Mouse (Mus musculus): Measurements from ENCODE around the gene Glrx5. TPM values are rescaled to one million over a fixed set of nuclear protein-coding genes. Genes with fewer than 3 reads are reported as not detected.
A peak's percentile ranks its signal among the peaks of the same experiment; 100 is the strongest.

Glrx5 gene
- 139 and 148 TPM in 2 replicates for polyA plus RNA-seq (2015; fragmentation: Nextera tagmentation; extraction: Ambion mirVana)

DNA sequence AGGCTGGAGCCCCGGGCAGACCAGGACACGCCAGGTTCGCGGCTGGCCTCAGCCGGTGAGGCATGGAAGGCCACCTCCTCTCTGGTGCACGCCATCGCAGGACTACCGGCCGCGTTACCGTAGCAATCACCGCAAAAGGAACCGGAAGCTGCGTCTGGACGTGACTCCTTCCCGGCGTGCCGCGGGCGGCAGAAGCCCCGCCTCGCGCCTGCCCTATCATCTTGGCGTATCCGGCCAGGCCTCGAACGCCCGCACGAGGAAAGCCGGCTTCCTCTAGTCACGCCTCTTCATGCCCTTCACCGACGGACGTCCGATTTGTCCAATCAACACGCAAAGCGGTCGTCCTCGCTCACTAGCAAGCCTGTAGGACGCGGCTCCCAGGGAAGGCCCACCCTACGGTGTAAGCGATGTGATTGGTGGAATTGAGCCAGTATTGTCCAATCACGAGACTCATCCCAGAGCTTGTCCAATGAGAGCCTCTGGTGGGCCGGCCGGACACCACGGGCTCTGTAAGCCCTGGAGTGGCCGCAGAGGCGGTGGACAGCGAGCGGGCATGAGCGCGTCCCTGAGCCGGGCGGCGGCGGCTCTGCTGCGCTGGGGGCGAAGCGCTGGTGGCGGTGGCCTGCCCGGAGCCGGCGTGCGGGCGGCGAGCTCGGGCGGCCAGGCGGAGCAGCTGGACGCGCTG, at the start of gene Glrx5:
TSS of gene Glrx5 (plus strand) at position 542 of the 685 bp plus-strand sequence.
- WGBS, result under 1% methylated on average over 72 of the region's 72 CpGs
- peak; percentile 99 for ATAC-seq
- Histone ChIP-seq H3K27me3 (no peaks in the 10 kb centered on the region), H3K9ac (replicated peaks) (peak within 1 kb of the TSS; percentile 89), H3K9me3 (no peaks in the 10 kb centered on the region), H3K4me3 (replicated peaks) (peak within 1 kb of the TSS; percentile 74), H3K4me1 (replicated peaks) (peaks cover 46% of the 10 kb centered on the region), H3K27ac (peak within 1 kb of the TSS; percentile 84), H3K4me2 (replicated peaks) (peak within 1 kb of the TSS; percentile 91), H3K36me3 (peaks cover 24% of the 10 kb centered on the region)

DNA sequence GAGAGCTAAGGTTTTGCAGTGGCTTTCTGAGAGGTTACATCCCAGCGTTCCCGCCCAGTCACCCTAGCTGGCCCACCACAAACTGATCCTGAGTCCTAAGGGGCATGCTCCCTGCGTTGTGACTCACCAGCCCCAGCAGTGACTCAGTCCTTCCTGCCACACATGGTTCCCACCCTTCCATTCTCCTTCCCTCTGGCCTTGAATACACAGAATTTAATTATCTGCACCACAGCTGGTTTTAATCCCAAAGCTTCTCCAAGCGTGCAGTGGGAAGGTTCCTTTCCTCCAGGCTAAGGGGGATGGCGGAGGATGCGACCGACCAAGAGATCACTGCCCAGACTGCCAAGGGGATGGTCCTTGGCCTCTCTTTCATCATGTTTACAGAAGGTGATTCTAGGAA, 49.0 kb upstream of the Glrx5 start:
- Histone ChIP-seq H3K36me3 (no peaks in the 10 kb centered on the region), H3K9me3 (no peaks in the 10 kb centered on the region), H3K4me1 (replicated peaks) (peaks cover 12% of the 10 kb centered on the region), H3K9ac (replicated peaks) (no peak overlapping the region), H3K27ac (no peak overlapping the region), H3K27me3 (no peaks in the 10 kb centered on the region), H3K4me2 (replicated peaks) (no peak overlapping the region), H3K4me3 (replicated peaks) (no peak overlapping the region)
- 38% methylated on average over 7 of the region's 7 CpGs for WGBS
- no peak for ATAC-seq

DNA sequence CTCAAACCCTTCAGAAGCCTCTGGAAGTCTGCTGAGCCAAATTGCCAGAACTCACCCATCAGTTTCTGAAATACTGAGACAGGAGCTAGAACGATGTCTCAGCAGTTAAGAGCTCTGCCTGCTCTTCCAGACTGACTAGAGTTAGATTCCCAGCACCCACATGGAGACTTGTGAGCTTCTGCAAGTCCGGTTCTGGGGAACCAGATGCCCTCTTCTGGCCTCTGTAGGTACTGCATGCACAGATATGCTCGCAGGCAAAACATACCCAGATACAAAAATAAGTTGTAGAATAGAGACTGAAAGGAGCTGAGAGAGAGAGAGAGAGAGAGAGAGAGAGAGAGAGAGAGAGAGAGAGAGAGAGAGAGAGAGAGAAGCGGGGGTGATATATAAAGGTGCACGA, 47.4 kb upstream of the Glrx5 start:
- 80% methylated on average over 5 of the region's 5 CpGs for WGBS
- H3K9me3 ChIP-seq, result no peaks in the 10 kb centered on the region

DNA sequence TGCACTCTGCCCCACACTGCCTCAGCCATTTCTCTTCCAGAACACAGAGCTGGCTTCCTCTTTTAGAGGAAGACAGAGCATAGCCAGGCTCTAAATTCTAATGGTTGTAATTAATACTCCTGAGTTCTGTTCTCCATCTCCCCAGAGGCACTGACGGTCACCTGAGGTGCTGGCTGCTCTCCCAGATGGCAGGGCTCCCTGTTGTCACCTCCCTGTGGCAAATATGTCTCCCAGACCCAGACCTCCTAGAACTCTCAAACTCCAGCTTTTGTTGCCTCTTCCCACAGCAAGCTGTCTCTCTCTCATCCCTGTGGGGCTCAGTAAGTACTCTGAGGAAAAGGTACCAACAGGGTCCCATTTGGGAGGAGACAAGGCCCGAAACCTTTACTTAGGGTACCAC, 46.5 kb upstream of the Glrx5 start:
- no peak overlapping the region for H3K9ac ChIP-seq (replicated peaks)
- H3K9me3 ChIP-seq, result no peaks in the 10 kb centered on the region
- no peak for ATAC-seq
- H3K4me2 ChIP-seq (replicated peaks), result no peak overlapping the region
- H3K4me3 ChIP-seq (replicated peaks), result no peak overlapping the region
- no peaks in the 10 kb centered on the region for H3K36me3 ChIP-seq
- H3K4me1 ChIP-seq (replicated peaks), result 0 out of 2 replicates have a peak, but pooled peaks cover 8% of the 10 kb centered on the region
- WGBS, result 88% methylated on average over 2 of the region's 2 CpGs
- no peak overlapping the region for H3K27ac ChIP-seq
- H3K27me3 ChIP-seq, result no peaks in the 10 kb centered on the region

More for the DNA sequence above, 47.4 kb upstream of the Glrx5 start:
- ATAC-seq, result no peak
- H3K27ac ChIP-seq, result no peak overlapping the region
- no peaks in the 10 kb centered on the region for H3K27me3 ChIP-seq
- H3K4me3 ChIP-seq (replicated peaks), result no peak overlapping the region
- no peak overlapping the region for H3K9ac ChIP-seq (replicated peaks)
- 0 out of 2 replicates have a peak, but pooled peaks cover 8% of the 10 kb centered on the region for H3K4me1 ChIP-seq (replicated peaks)
- H3K36me3 ChIP-seq, result no peaks in the 10 kb centered on the region
- no peak overlapping the region for H3K4me2 ChIP-seq (replicated peaks)

DNA sequence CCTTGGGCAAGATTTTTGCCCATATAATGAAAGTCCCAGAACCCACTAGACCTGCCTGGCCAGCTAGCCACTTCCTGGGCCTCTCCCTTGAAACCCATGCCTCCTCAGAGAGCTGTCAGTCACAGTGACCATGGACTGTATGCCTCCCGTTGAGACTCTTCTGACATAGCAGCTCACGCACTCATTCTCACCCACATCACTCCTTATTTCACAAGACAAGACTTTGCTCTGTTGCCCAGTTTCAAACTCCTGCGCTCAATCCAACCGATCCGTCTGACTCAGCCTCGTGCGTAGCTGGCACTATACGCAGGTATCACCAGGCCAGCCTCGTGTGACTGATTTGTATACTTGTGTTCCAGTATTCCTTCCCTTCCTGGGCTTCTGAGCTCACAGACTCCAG, 45.7 kb upstream of the Glrx5 start:
- no peak overlapping the region for H3K27ac ChIP-seq
- H3K4me1 ChIP-seq (replicated peaks), result 0 out of 2 replicates have a peak, but pooled peaks cover 8% of the 10 kb centered on the region
- no peaks in the 10 kb centered on the region for H3K9me3 ChIP-seq
- WGBS, result 93% methylated on average over 9 of the region's 9 CpGs
- no peak for ATAC-seq
- H3K36me3 ChIP-seq, result no peaks in the 10 kb centered on the region
- no peak overlapping the region for H3K4me2 ChIP-seq (replicated peaks)
- no peak overlapping the region for H3K9ac ChIP-seq (replicated peaks)
- H3K27me3 ChIP-seq, result no peaks in the 10 kb centered on the region
- H3K4me3 ChIP-seq (replicated peaks), result no peak overlapping the region

DNA sequence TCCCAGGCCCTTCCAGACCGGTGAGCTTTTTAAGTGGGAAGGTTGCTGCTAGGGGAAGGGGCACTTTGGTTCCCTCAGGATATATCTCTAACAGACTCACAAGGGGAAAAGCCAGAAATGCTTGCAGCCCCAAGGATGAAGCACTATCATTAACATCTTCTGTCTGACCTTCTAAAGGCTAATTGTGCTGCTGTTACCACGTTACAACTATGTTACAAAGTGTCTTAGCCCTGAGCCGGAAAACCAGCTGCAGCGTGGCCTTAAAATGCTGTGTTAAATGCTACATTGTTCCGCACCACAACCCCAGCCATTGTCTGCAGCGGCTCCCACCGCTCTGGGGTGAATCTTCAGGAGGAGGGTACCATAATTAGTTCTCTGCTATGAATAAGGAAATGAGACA, 44.6 kb upstream of the Glrx5 start:
- 44% methylated on average over 7 of the region's 7 CpGs for WGBS
- no peak overlapping the region for H3K27ac ChIP-seq
- H3K36me3 ChIP-seq, result no peaks in the 10 kb centered on the region
- ATAC-seq, result no peak
- no peak overlapping the region for H3K4me2 ChIP-seq (replicated peaks)
- H3K27me3 ChIP-seq, result no peaks in the 10 kb centered on the region
- no peak overlapping the region for H3K4me3 ChIP-seq (replicated peaks)
- H3K9ac ChIP-seq (replicated peaks), result no peak overlapping the region
- H3K9me3 ChIP-seq, result no peaks in the 10 kb centered on the region
- H3K4me1 ChIP-seq (replicated peaks), result 0 out of 2 replicates have a peak, but pooled peaks cover 8% of the 10 kb centered on the region

DNA sequence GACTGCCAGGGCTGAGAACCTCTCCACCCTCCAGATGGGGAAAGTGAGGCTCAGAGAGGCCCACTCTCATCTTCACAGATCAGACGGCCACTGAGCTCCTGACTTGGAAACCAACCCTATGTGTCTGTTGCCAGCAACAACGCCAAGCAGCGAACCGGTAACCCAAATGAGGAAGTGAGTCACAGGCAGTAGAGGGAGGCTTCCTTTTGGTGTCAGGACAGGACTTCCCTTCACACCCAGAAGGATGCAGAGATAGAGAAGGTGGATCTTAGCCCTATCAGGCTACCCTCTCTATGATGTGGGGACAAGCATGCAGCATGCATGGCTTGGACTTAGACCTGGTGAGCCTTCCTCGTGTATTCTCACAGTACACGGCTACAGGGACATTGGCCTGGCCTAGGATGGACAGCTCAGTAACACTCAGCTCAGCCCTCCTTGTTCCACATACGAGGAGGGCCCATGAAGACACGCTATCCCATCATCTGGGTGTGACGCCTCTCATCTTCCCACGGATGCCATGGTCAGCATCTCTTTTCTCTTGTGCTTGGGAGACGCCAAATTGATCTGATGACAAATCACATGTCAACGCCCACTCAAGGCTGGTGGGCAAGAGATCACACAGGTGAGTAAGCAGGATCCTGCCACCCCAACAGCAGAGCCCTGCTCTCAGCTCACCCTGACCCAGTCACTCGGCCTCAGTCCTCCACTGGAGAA, 41.6 kb upstream of the Glrx5 start:
- WGBS, result 89% methylated on average over 13 of the region's 13 CpGs

DNA sequence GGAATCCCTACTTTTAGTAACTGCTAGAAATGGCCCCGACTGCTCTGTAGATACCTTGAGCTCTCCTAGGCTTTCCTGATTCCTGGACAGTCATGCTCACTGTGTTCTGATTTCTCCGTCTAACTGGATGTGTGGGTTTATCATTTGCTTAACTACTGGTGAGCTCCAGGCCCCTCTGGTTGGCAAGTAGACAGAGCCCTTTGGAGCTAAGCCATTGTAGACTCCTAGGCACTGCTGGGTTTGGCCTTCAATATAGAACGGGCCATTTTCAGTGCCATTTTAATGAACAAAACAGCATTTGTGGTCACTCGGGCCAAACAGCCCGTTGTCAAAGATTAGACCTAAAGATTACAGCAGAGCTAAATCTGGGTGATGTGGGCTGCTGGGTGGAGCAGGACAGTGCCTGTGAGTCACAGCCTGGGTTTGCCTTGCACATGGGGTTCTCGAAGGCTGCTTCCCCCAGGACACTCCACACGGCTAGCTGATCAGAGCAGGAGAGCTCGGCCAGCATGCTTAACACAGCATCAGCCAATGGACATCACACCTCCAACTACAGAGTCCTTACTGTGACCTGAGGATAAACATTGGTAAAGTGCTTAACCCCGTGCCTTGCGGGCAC, 40.3 kb upstream of the Glrx5 start:
- Histone ChIP-seq H3K27ac (no peak overlapping the region), H3K9ac (replicated peaks) (no peak overlapping the region), H3K4me3 (replicated peaks) (no peak overlapping the region), H3K36me3 (no peaks in the 10 kb centered on the region), H3K27me3 (no peaks in the 10 kb centered on the region), H3K4me1 (replicated peaks) (no peaks in the 10 kb centered on the region), H3K4me2 (replicated peaks) (no peak overlapping the region), H3K9me3 (no peaks in the 10 kb centered on the region)
- ATAC-seq, result no peak
- 90% methylated on average over 10 of the region's 10 CpGs for WGBS

More for the DNA sequence above, 41.6 kb upstream of the Glrx5 start:
- ATAC-seq, result no peak
- H3K4me2 ChIP-seq (replicated peaks), result no peak overlapping the region
- H3K9me3 ChIP-seq, result no peaks in the 10 kb centered on the region
- no peaks in the 10 kb centered on the region for H3K4me1 ChIP-seq (replicated peaks)
- H3K27me3 ChIP-seq, result no peaks in the 10 kb centered on the region
- H3K36me3 ChIP-seq, result no peaks in the 10 kb centered on the region
- H3K27ac ChIP-seq, result no peak overlapping the region
- H3K4me3 ChIP-seq (replicated peaks), result no peak overlapping the region
- H3K9ac ChIP-seq (replicated peaks), result no peak overlapping the region

DNA sequence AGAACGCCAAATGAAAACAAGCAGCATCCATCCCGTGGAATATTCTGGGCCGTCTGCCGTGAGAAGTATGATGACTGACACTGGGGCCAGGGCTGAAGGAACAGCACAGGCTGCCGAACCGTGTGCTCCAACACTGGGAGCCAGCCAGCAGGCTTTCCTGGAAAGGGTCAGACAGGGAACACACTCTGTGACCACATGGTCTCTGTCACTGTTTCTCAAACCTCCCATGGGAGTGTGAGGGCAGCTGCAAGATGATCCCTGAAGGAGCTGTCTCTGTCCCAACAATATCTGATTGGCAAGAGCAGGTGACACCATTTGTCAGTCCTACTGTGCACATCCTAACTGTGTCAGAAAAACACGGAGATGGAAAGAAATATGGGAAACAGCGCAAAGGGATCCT, 39.6 kb upstream of the Glrx5 start:
- ATAC-seq, result no peak
- Histone ChIP-seq H3K4me1 (replicated peaks) (no peaks in the 10 kb centered on the region), H3K27ac (no peak overlapping the region), H3K27me3 (no peaks in the 10 kb centered on the region), H3K9ac (replicated peaks) (no peak overlapping the region), H3K4me3 (replicated peaks) (no peak overlapping the region), H3K36me3 (no peaks in the 10 kb centered on the region), H3K9me3 (no peaks in the 10 kb centered on the region), H3K4me2 (replicated peaks) (no peak overlapping the region)
- 87% methylated on average over 8 of the region's 8 CpGs for WGBS

DNA sequence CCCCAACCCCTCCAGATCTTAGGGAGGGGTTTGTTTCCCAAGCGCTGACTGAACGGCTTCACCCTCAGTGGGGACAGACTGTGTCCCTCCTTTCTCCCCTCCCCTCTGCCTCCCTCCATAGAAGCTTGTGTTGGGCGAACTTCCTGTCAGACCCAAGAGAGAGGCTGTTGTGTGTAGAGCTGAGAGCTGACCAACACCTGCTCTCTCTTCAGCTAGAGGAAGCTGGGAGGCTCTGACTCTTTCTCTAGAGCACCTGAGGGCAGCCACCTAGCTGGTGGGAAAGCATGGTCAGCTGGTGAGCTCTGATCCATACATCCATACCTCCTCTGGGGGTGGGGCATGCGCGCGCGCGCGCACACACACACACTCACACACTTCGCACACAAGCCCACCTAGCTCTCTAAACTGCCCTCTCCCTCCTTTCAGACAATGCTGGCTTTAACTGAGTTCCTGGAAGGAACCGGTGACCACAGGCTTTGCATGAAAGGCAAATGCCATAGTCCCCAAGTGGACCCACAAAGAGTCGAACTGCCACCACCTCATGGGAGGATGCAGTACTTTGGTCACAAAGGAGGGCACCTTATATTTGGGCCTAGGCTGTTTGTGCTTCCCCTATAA, 37.1 kb upstream of the Glrx5 start:
- H3K4me1 ChIP-seq (replicated peaks), result 0 out of 2 replicates have a peak, but pooled peaks cover 6% of the 10 kb centered on the region
- no peak overlapping the region for H3K9ac ChIP-seq (replicated peaks)
- no peak overlapping the region for H3K27ac ChIP-seq
- no peak overlapping the region for H3K4me2 ChIP-seq (replicated peaks)
- H3K4me3 ChIP-seq (replicated peaks), result no peak overlapping the region
- WGBS, result 90% methylated on average over 12 of the region's 12 CpGs
- H3K9me3 ChIP-seq, result no peaks in the 10 kb centered on the region
- 0 out of 2 replicates have a peak, but pooled peaks have one; percentile 40 for ATAC-seq
- no peaks in the 10 kb centered on the region for H3K36me3 ChIP-seq
- peaks cover 3% of the 10 kb centered on the region; the same call in 1 of the 2 replicates for H3K27me3 ChIP-seq

DNA sequence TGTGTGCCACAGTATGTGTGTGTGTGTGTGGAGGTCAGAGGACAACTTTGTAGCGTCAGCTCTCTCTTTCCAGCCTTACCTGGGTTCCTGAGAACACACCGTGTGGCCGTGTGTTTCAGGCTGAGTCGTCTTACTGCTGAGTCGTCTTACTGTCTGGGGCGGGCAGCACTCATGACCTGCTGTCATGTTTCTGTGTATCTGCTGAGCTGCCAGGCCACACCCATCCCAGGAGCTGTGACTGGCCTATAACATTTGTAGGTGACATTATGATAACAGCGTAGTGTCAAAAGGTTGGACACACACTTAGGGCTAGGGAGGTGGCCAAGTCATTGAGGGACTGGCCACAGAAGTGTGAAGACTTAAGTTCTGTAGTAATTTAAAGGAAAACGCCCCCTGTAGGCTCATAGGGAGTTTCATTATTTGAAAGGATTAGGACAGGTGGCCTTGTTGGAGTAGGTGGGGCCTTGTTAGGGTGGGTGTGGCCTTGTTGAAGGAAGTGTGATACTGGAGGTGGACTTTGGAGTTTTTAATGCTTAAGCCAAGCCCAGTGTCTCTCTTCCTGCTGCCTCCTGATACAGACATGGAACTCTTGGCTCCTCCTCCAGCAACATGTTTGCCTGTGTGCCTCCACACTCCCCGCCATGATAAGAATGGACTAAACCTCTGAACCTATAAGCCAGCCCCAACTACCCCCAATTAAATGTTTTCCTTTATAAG, 36.3 kb upstream of the Glrx5 start:
- Histone ChIP-seq H3K4me1 (replicated peaks) (0 out of 2 replicates have a peak, but pooled peaks cover 6% of the 10 kb centered on the region), H3K4me2 (replicated peaks) (no peak overlapping the region), H3K27ac (no peak overlapping the region), H3K9ac (replicated peaks) (no peak overlapping the region), H3K27me3 (peaks cover 10% of the 10 kb centered on the region; the same call in 1 of the 2 replicates), H3K36me3 (no peaks in the 10 kb centered on the region), H3K9me3 (no peaks in the 10 kb centered on the region), H3K4me3 (replicated peaks) (no peak overlapping the region)
- no peak for ATAC-seq
- 89% methylated on average over 9 of the region's 9 CpGs for WGBS

Measured in midbrain, embryonic 13.5 days (tissue).